Mouse (Mus musculus) granulocyte monocyte progenitor cell, adult 5-6 weeks (primary cell): ENCODE data around the gene Bcan. TPM values are rescaled to one million over a fixed set of nuclear protein-coding genes. Genes with fewer than 3 reads are reported as not detected.

Source experiments
- ATAC-seq: replicated peaks from 2 replicates; pipeline ENCODE4 v1.8.0; 2016; ENCODE audit warnings: mild to moderate bottlenecking, moderate TSS enrichment, inconsistent platforms; ENCODE audit not compliant: poor library complexity, severe bottlenecking
- total RNA-seq, 2 experiments: library from RNA; stranded (forward) in 1 of 2; stranded (reverse) in 1 of 2; fragments of 200-712, 200-1000 nt in 1 of 2; fragments of >200 nt in 1 of 2; fragmentation: Nextera tagmentation in 1 of 2; gene quantifications; 2 replicates each; pipeline ENCODE4 v1.2.3; 2014 to 2017

Gene Bcan
- total RNA-seq, 2 experiments from 2014 or later, result not detected

GRCm38 (mm10) chr3:87974381-87974987 is 25.5 kb downstream of the Bcan start:
- no peak for ATAC-seq

DNA sequence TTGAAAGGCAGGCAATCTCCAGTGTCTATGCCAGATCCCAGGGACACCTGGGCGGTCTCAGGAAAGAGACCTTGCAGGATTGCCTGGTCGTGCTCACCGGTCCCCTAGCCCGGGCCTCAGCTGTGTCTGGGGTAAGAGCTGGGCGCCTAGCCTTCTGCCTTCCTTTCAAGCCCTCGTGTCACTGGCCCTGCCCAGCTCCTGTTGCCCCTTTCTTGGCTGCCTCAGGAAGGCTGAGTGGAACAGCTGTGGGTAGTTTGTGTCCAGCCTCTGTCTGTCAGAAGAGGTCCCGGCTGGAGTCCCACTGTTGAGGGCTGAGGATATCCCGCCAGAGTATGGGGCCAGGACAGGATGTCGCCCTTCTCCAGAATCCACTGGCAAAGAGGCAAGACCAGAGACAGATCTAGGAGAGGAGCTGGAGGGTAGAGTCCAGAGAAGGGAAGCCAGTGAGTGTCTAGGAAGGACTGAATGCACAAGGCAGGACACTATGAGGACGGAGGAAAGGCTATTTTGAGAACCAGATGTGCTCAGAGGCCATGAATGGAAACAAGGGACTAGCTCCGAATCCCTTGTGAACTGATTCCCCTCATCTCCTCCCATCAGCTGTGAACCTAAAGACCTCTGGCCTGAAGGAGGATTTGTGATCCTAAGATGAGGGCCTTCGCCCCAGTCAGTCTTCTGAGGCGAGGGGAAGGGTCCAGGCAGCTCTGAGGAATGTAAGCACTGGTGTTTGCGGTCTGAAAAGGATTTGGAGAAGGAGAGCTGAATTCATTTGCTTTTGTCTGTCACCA is 26.2 kb downstream of the Bcan start:
- ATAC-seq, result no peak

DNA sequence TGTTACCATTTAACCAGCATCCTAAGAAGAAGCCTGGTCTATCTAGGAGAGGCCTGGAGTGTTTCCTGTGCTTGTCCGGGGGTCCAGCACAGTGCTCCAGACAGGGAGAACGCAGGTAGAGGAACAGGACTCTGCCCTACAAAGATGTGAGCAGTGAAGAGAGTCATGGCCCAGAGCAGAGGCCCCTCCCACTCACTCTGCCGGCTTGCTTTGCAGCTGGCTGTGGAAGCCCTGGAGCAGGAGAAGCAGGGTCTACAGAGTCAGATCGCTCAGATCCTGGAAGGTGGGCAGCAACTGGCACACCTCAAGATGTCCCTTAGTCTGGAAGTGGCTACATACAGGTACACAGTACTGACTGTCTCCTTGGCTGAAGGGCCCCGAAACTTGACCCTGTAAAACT is 27.3 kb downstream of the Bcan start:
- no peak for ATAC-seq

- no peak for ATAC-seq
Measured at GRCm38 (mm10) chr3:87972203-87972664, 27.8 kb downstream of the Bcan start.

DNA sequence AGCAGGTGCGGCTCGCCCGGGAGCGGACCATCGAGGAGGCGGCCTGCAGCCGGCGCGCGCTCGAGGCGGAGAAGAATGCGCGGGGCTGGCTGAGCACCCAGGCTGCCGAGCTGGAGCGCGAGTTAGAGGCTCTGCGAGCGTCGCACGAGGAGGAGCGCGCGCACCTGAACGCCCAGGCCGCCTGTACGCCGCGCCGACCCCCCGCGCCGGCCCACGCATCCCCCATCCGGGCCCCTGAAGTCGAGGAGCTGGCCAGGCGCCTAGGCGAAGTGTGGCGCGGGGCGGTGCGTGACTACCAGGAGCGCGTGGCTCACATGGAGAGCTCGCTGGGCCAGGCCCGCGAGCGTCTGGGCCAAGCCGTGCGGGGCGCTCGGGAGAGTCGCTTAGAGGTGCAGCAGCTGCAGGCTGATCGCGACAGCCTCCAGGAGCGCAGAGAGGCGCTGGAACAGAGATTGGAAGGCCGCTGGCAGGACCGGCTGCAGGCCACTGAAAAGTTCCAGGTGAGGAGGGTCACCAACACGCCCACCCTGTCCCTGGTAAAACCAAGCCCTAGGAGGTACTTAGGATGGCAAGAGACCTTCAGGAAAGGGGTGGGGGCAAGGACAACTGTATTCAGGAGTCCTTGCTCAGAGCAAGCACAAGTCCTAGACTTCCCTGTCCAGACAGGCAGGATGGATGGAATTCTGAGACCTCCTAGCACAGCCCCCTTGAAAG is 28.4 kb downstream of the Bcan start:
- no peak for ATAC-seq

GRCm38 (mm10) chr3:87970939-87971488 is 29.0 kb downstream of the Bcan start, which contains the start of gene Nes:
Gene Nes (plus strand): TSS chr3:87971078.
- peak; percentile 47 for ATAC-seq

- ATAC-seq, result peak; percentile 28; the same call in 1 of the 2 replicates
Measured at GRCm38 (mm10) chr3:87970184-87970938, 29.7 kb downstream of the Bcan start.

DNA sequence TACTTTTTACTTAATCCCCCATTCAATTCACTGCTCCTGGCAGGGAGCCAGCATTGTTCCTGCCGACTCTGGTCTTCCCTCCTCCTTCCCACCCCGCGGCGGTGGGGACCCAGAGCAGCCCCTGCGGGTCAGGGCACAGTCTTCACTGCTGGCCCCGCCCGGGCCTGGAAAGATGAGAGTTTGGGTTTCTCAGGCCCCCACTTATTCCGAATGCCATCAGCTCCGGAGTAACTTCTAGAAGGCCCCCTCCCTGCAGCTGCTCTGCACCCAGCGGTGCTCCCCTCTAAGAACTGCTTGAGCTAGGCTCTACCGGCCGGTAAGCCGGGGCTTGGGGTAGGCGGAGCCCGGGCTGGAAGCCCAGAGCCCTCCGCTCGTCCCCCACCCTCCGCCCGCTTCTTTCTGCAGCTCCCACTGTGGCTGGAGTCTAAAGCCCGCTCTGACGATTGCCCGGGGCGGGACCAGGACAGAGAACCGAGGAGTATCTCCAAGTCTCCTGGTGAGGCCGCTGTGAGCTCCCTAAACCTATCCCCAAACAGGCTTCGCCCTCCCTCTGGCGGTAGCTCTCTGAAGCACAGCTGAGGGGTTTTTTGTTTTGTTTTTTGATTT is 39.3 kb downstream of the Bcan start:
- peak; percentile 95 for ATAC-seq

GRCm38 (mm10) chr3:87960191-87960585 is 39.8 kb downstream of the Bcan start:
- no peak for ATAC-seq

GRCm38 (mm10) chr3:87959371-87959770 is 40.7 kb downstream of the Bcan start:
- no peak for ATAC-seq

- ATAC-seq, result no peak
Measured at GRCm38 (mm10) chr3:87958967-87959366, 41.1 kb downstream of the Bcan start.

DNA sequence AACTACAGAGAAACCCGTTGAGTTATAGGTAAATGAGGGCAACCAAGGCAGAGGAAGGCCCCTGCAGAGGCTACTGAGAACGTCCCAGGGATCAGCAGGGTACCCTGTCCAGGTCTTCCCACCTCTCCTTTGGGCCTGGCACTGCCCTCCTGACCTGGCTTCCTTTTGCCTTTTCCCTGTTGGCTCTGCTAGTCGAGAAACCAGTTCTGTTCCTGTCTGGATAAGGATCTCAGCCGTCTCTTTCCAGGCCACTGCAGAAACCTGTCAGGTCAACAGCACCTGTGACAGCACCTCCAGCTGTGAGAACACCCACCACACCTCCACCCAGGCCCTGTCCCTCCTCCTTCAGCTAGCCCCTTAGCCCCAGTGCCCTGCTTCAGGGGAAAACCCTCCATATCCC is 41.6 kb downstream of the Bcan start:
- no peak for ATAC-seq

- ATAC-seq, result no peak
Measured at GRCm38 (mm10) chr3:87958056-87958455, 42.0 kb downstream of the Bcan start.

DNA sequence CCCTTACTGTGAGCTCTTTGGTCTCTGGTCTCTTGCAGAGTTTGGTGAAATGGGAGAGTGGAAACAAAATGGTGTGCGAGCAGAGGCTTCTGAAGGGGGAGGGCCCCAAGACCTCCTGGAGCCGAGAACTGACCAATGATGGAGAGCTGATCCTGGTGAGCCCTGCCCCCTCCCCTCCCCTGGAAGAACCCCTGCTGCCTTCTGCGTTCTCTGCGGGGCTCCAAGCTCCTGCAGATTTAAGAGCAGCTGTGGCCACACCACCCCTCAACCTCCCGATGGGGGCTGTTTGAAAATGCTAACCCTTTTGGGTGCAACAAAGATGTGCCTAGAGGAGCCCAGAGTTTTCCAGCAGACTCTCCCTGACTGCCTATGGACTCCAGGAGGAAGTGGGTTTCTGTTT is 47.6 kb downstream of the Bcan start:
- no peak for ATAC-seq

- ATAC-seq, result no peak
Measured at GRCm38 (mm10) chr3:87951946-87952345, 48.1 kb downstream of the Bcan start.

GRCm38 (mm10) chr3:87949955-87950515 is 50.0 kb downstream of the Bcan start:
- ATAC-seq, result no peak

GRCm38 (mm10) chr3:87949266-87949954 is 50.6 kb downstream of the Bcan start:
- no peak for ATAC-seq

GRCm38 (mm10) chr3:87948378-87949265 is 51.4 kb downstream of the Bcan start, which contains the start of gene Crabp2:
Gene Crabp2 (plus strand): TSS chr3:87948666.
- peak; percentile 20; the same call in 1 of the 2 replicates for ATAC-seq
